Mouse (Mus musculus): ENCODE results near the gene Adamts3.

Adamts3 gene

DNA sequence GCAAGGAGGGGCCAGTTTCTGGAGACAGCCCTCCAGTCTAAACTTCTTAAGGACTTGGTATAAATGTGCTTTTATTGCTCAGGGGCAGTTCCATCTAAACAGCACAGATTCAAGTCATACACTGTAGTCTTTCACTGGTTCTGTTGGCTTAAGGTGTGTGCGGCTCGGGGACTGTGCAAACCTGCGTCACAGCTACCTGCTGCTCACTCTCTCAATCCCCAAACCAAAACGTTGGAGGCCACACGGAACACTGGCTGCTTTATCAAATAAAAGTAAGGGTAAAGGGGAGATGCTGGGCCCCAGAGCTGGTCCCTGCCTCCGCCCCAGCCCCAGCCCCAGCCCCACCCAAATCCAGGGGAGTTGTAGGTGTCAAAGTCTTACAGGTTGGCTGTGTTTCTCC is 66.5 kb downstream of the Adamts3 start:
- in situ Hi-C loops (cut with MseI, MboI): loop anchor here (5.0 to 10.0 kb wide), 2 partner anchors 102 to 104 kb away; no protein-coding TSS in a partner anchor

DNA sequence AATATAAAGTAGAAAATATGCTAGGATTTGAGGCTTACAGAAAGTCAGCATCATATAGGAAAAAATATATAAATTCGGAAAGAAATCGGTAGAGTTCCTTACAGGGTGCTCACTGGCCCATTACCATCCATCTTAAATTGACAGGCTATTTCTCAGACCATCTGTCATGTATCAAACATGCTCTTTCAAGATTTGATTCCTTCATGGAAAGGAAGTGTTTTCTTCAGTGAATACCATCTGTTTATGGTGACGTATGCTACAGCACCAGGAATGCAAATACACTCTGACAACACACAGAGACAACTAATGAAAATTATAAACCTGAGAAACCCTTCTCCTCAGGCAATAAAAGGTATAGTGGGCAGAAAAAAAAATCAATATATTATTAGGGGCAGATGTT is 68.6 kb downstream of the Adamts3 start:
- in situ Hi-C loops (cut with MseI, MboI): loop anchor here in 1 of 2 experiments (10.0 kb wide), 1 partner anchor 100 kb away; no protein-coding TSS in a partner anchor

DNA sequence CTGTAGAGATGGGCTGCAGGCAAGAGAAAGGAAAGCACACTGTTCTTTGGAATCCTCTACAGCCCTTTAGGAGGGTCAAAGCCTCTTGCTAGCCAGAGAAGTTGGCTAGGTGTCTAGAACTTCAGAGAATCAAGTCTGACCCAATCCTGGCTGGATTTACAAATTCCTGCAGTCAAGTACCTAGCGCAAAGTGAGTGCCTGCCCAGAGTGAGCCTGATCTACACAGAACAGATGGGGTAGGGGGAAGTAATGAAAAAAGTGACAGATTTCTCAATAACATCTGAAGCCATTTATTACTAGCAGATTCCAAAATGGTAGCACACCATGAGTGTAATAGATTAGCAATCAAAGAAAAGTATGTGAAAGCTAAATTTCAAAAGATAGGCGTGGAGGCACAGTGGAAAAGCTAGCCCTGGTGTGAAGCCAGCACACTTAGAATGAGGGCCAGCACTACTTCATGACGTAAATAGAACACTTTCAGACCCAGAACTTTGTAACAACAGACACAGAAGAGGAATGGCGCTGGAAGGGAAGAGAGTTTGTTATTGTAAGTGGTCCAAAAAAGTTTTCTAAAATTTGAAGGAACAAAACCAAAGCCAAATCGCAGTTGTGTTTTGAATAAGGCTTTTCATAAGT is 82.8 kb downstream of the Adamts3 start:
- in situ Hi-C loops (cut with MseI, MboI): no loop called here

GRCm38 (mm10) chr5:89793706-89794105 is 89.4 kb downstream of the Adamts3 start:
- in situ Hi-C loops (cut with MseI, MboI): no loop called here

DNA sequence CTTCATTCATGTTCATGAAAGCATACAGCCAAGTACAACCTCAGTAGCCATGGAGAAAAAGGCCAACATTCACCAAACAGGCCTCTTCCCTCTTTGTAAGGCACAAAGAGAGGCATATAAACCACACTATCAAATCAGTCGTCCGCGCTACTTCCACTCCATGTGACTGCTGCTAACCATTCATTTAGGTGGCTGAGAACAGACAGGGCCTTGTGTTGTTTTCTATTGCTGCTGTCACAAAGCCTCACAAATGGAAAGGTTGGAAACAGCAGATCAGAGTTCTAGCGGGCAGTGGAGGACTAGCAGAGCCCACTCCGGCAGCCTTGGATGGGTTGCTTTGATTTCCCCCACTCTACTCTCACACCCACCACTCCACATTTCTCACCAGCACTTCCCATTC is 98.5 kb downstream of the Adamts3 start:
- in situ Hi-C loops (cut with MseI, MboI): no loop called here

DNA sequence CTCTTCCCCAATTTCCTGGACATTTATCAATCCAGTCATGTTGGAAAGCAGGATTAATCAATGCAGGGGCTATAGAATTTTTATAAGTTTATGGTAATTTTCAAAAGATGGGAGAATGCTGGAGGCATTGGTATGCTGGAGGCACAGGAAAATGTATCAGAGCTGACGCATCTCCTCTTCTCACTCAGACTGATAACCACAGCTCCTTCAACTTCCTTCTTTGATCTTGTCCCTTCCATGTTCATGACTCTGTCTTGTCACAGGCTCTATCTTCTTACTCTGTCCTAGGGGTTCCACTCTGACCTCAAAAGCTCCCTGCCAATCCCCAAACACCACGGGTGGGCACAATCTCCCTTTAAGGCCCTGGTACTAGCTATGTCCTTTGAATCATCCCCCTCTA is 103.3 kb downstream of the Adamts3 start:
- in situ Hi-C loops (cut with MseI, MboI): no loop called here

DNA sequence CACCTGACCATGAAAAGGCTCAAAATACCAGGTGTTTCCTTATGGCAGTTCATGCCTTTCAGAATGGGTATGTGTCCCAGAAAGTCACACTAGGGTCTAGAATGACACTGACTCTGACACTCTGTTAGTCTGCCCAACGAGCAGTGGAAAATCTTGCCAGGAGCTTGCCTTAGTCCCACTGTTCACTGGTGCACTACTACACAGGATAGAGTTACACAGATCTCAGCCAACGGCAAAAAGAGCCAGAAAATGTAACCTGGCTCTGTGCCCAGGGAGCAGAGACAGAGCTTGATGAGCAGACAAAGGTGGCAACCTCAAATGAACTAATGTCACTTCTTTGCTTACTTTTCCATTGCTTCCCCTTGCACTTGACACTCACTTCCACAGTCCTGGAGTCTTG is 104.5 kb downstream of the Adamts3 start:
- in situ Hi-C loops (cut with MseI, MboI): no loop called here

DNA sequence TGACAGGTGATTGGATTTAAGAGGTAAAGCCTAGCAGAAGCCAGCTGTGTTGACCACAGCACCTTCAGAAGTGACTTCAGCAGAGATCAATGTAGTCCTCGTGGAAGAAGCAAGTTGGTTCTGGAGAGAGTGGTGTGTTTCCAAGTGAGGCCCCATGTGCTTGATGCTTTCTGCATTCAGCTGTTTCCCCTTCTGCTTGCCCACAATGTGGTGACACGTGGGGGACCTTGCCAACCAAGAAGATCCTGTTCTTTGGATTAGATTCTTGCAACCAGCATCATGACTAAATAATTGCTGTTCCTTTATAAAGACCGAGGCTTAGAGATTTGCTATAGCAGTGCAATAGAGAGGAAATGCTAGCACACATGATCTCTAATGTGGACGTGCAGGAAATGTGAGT is 105.7 kb downstream of the Adamts3 start:
- in situ Hi-C loops (cut with MseI, MboI): no loop called here

DNA sequence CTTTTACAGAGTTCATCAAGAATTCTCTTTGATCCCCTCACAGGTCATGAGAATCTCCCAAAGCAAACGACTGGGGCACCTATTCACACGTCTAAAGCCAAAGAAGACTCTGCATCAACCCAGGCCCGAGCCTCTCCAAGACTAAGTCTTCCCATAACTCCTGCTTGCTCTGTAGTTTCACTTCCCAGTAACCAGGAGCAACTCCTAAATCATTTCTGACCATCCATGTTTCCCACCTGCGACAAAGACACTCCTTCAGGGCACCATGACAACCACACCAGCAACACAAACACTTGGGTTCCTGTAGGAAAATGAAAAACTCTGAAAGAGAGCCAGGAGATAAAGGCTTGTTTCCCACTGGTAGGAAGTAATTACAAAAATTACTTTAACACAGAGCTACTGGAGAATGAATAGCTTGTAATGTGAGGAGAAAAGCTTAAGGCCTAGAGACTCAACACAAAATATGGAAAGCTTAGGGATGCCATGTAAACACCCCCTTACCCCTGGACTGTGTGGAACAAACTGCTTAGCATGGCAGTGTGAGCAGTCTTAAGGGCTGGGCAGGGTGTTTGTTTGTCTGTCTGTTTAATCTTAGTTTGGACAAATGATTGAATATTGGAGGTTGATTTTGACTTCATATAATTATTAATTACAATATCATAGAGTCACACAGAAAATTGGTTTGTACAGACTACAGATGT is 112.3 kb downstream of the Adamts3 start:
- in situ Hi-C loops (cut with MseI, MboI): no loop called here

GRCm38 (mm10) chr5:89763189-89764187 is 119.6 kb downstream of the Adamts3 start:
- in situ Hi-C loops (cut with MseI, MboI): no loop called here

GRCm38 (mm10) chr5:89760368-89760767 is 122.8 kb downstream of the Adamts3 start:
- in situ Hi-C loops (cut with MseI, MboI): no loop called here

GRCm38 (mm10) chr5:89751836-89752235 is 131.3 kb downstream of the Adamts3 start:
- in situ Hi-C loops (cut with MseI, MboI): no loop called here

GRCm38 (mm10) chr5:89748185-89748884 is 134.8 kb downstream of the Adamts3 start:
- in situ Hi-C loops (cut with MseI, MboI): no loop called here

- in situ Hi-C loops (cut with MseI, MboI): no loop called here
These were observed 135.9 kb downstream of the Adamts3 start for GRCm38 (mm10) chr5:89747149-89747659.

GRCm38 (mm10) chr5:89745112-89745511 is 138.0 kb downstream of the Adamts3 start:
- in situ Hi-C loops (cut with MseI, MboI): no loop called here

GRCm38 (mm10) chr5:89734759-89735158 is 148.4 kb downstream of the Adamts3 start:
- in situ Hi-C loops (cut with MseI, MboI): no loop called here

- in situ Hi-C loops (cut with MseI, MboI): no loop called here
These were observed 152.7 kb downstream of the Adamts3 start for GRCm38 (mm10) chr5:89730411-89730810.

- in situ Hi-C loops (cut with MseI, MboI): no loop called here
These were observed 155.0 kb downstream of the Adamts3 start for GRCm38 (mm10) chr5:89728117-89728516.

GRCm38 (mm10) chr5:89727497-89728057 is 155.6 kb downstream of the Adamts3 start:
- in situ Hi-C loops (cut with MseI, MboI): no loop called here

- in situ Hi-C loops (cut with MseI, MboI): loop anchor here (5.0 to 25.0 kb wide), 3 partner anchors 100 to 473 kb away; no protein-coding TSS in a partner anchor
These were observed 168.6 kb downstream of the Adamts3 start for GRCm38 (mm10) chr5:89714552-89714951.

Measured in mouse trophoblast stem cell (cell line).